Mouse (Mus musculus) retina, embryonic 14.5 days (tissue): ENCODE measurements around the gene Opn4.
A peak's percentile ranks its signal among the peaks of the same experiment; 100 is the strongest.

ENCODE experiments used
- DNase-seq: peaks from one replicate; pipeline ENCODE4 v3.0.0-alpha.2; 2015; ENCODE audit warnings: low spot score

The Opn4 gene

DNA sequence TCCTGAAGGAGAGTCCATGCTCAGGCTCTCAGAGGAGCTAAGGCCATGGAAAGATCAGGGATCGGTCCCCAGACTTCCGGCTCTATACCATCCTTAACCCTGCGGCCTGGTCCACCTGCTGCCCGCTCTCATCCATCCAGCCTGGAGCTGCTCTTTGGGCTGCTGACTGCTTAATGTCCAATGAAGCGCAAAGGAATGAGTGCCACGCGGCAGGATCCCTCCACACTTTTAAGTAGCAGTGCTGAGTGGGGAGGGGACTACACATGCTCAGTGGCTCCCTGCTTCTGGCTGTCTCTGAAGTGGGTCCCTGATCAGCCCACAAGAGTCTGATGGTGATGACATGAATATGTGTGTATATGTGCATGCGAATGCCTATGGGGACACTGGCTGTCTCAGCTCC lies at the start of gene Opn4:
TSS of gene Opn4 (minus strand) at position 202 of the 400 bp plus-strand sequence.
- peak; percentile 69 for DNase-seq

DNA sequence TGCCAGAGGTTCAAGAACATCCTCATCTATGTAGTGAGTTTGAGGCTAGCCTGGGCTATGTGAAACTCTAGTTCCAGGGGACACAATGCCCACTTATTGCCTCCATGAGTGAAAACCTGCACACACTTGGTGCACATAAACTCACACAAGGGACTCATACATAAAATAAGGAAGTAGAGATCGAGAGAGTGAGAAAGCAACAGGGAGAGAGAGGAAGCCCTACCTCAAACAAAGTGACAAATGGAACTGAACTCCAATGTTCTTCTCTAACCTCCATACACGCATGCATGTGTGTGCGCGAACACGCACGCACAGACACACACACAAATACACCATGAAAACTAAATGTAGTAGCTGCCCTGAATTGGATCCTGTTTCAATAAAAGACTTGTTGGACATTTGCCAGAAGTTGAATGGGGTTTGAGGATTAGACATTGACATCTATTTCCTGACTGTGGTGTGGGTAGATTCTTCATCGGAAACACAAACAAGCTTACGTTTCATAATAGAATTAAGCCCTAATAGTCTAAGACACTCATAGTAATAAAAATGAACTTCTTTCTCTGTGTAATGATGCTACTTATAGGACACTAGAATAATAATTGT lies 48.0 kb upstream of the Opn4 start:
- DNase-seq, result no peak

DNA sequence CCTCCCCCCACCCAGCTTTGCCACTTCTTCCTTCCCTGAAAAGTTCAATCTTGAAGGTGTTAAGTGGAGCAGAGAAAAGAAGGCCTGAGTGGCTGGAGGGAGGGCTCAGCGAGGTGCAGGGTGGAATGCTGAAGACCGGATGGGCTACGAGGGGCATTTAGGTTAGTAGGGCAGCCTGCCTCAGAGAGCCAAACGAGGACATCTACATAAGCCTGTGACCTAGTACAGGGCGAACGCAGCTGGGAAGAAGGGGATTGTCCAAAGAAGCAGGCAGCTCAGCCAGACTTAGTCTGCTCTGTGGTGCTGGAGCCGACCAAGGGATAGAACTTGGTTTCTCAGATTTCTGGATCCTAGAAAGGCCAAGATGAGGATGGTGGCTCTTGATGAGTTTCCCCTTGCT lies 44.2 kb upstream of the Opn4 start:
- DNase-seq, result peak; percentile 55

DNA sequence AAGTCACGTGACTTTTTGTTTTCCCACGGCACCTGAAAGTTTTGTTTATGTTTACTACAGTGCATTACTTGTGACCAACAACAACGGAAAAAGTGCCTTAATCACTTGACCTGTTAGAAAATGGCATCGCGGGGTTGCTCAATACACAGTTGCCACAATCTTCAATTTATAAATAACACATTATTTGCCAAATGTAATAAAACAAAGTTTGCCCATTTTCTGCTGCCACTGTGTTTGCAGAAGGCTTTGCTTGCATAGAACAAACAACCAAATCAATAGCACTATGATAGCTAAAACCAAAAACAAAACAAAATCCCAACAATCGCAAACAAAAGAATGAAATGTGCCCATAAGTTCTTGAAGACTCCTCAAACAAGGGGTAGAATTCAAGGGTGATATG lies 35.8 kb upstream of the Opn4 start:
- no peak for DNase-seq

DNA sequence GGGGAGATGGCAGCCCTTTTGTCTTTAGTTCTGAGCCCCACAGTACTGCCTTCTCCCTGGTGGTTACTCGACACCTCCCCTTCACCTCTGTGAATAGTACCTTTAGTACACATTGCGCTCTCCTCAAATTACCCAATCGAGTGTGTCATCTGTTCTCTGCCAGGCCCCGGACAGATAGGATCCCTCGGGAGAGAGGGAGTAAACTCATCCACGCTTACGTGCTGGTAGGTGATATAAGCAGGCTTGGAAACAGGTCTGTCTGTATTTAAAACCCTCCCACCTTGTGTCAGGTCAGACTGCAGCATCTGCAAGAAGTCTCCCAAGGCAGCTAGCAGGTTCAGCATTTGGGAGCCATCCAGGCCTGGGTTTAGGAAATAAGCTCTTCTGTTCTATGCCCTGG lies 35.2 kb upstream of the Opn4 start:
- DNase-seq, result no peak

DNA sequence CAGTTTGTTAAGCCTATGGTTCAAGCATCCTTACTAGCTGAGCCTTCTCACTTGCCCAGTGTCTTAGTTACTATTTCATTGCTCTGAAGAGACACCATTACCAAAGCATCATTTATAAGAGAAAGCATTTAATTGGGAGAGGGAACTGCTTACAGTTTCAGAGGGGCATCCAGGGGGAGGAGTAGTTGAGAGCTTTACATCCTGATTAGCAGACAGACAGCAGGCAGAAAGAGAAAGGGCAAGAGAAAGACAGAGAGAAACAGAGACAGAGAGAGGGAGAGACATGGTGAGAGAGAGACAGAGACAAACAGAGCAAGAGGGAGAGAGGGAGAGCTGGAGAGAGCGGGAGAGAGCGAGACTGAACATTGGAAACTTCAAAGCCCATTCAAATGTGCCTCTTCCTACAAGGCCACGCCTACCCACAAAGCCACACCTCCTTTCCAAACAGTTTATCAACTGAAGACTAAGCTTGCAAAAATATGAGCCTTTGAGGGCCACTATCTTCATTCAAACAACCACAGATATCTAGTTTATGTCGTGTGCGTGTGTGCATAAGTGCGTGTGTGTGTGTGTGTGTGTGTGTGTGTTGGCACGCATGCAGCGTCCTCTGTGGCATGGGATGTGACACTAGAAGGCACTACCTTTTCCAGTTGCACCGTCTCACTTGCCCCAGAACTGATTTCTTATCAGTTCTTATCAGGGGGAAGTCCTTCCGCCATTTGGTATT lies 32.9 kb upstream of the Opn4 start:
- no peak for DNase-seq

DNA sequence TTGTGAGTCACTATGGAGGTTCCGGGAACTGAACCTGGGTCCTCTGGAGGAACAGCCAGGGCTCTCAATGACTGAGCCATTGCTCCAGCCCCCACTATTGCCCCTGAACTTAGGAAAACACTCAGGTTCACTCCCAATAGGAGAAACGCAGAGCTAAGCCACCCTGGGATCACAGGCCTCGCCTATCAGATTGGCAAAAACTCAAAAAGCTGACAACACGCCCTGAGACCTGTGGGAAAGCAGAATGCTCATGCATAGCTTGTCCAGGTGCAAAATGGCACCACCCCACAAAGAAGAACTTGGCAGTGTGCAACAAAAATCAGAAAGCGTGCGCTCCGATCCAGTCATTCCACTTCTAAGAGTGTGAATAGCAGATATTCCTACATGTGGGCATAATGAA lies 26.9 kb upstream of the Opn4 start:
- no peak for DNase-seq

DNA sequence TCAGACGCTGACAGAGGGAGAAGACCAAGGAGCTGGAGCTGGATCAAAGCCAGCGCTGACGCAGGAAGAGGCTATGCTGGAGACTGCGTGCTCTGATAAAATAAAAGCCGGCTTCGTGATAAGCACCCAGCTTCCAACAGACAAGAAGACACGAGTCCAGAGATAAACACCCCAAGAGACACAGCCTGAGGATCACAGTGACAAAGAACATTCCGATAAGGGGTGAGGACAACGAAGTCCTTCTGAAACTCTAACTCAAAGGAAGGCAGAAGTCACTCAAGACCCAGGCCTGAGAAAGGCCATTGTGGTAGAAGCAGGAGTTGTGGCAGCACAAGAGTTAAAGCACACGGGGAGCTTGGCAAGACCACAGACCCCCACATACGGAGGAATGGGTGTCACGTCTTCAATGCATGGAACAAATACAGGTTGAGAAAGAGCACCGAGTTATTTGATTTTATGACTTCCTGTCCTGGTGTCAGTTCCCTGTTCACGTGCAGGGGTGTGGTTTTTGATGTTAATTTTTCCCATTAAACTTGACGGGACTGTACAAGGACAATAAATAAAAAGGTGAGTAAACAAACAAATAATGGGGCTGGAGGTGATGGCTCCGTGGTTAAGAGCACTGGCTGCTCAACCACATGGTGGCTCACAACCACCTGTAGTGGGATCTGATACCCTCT lies 23.7 kb upstream of the Opn4 start:
- DNase-seq, result no peak

DNA sequence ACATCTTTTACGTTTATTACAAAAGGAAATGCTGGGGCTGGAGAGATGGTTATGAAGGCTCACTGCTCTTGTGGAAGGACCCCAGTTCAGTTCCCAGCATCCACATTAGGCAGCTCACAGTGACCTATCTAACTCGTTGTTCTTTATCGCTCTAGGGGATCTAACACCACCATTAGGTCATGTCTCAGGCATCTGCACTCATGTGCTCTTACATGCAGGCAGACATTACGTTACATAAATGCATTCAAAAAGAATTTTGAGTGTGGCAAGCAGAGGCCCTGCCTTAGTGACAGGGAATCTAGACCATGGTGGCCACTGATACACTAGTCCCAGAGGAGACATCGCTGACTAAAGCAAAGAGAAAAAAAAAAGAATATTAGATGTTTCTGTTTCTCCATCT lies 23.1 kb upstream of the Opn4 start:
- no peak for DNase-seq

DNA sequence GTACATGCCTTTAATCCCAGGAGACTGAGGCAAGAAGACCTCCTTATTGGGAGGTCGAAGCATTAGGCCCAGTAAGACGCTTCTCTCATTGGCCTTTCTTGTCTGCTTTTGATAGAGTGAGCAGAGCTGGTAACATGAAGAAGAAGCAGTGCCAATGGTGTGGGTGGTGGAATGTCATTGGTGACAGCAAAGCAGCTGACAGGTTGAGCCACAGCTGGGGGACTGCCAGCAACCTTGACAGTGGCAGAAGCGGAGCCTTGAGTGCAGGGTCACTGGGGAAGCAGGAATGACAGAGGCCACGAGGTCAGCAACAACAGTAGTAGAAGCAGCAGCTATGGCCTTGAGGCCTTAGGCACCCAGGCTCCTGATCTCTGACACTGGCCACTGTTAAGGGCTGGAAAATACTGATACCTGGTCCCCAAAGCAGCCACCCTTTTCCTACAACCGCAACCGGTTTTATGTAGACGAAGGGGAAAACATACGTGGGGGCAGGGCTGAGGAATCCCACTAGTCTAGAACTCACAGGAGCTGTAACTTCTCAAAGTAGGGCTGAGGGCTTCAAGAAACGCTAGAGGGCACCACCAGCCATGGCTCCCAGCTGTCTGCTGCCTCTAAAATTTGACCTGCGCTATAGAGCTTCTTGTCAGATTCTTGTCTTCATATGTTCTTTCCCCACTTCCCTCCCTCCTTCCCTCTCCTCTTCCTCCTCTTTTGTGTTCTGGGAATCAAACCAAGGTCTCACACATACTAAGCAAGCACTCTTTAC lies 20.9 kb upstream of the Opn4 start:
- peak; percentile 74 for DNase-seq

DNA sequence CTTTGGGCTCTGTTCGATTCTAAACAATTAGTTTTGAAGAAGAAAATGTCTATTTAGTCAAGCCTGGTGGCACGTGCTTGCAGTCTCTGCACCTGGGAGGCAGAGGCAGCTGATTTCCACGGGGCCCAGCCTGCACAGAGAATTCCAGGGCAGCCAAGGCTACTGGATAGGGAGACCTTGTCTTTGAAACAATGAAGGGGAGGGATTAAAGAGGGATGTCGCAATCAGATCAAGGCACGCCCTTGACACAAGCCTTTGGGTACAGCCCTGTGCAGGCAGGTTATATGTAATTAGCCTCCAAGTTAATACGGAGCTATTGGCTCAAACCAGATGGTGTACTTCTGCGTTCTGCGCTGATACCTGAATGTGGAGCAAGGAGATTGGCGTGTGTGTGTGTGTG lies 18.9 kb upstream of the Opn4 start:
- no peak for DNase-seq

DNA sequence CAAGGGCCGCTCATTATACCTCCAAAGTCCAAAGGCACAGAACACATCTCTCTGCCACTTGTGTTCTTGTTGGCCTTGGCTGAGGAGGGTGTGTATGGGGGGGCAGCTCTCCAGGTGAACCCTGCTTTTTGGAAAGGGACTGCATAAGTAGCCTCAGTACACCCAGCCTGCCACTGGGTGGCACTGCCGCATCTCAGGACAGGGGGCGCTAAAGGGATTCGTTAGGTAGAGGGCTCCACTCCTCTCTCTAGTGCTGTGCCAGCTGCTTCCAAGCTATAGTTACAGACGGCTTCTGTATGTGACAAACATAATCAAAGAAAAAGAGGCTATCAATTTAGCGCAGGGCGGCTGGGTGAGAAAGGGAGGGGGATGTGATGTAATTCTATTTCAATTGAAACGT lies 16.9 kb upstream of the Opn4 start:
- DNase-seq, result peak; percentile 95

DNA sequence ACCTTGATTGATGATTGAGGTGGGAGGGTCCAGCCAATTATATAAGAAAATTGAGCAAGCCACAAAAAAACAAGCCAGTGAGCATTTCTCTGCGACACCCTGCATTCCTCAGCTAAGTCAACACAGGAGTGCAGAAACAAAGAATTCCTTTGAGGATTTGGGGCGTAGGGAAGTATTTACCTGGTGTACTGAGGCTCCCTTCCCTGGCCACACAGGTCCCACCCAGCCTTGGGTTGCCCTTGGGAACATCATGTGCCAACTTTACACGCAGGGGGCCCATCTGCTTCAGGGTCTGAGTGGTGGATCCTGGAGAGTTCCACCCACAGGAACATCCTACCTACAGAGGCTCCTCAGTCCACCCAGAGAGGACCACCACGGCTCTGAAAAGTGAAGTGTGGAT lies 15.7 kb upstream of the Opn4 start:
- DNase-seq, result no peak

DNA sequence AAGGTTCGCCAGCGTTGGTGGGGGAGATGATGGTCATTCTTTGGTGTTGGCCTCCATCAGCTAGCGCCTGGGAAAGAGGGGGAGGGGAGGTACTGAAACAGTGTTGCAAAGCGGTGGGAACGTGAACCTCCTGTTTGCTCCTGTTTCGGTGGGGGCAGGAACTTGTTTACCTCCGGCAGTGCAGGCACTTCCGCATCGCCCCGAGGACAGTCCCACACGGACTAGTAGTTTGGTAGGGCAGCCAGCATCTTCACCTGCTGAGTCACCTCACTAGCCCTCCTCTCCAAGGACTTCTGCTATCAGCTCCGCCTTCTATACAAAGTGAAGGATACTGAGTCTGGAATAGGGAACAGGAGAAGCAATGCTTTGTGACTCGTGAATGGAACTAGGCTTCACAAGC lies 15.1 kb upstream of the Opn4 start:
- no peak for DNase-seq

DNA sequence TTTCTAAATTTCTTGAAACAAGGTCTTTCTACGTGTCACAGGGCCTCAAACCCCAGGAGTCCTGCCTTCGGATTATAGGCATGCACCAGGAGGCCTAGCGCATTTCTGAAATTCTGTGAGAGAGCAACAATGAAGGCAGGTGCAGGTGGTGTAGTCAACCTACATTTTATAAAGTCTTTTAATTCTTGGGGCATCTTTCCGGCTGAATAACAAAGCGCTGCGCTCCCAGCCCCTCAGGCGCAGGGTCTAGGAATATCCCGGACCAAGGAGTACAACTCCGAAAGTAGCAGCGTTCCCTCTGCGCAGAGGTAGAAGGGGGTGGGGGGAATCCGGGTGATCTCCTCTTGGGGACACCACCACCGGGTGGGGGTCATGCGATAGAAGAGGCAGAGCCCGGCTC lies 14.6 kb upstream of the Opn4 start:
- no peak for DNase-seq

DNA sequence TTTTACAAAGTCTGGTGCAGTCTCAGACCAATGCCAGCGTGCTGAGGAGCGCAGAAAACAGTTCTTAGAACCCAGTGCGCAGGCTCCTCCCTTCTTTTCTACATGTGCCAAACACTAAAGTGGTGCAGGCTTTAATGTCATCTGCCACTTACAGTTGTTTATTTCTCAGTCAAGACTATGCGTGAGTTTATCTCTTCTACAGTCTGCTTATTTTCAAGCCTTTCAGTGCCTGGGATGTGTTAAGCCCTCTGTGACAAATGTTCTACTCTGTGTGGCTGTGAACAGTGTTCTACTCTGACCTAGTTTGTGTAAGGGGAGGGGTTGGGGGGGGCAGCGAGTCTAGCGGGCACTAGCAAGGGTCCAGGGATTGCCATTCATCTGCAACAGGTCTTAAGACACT lies 13.6 kb upstream of the Opn4 start:
- DNase-seq, result no peak

DNA sequence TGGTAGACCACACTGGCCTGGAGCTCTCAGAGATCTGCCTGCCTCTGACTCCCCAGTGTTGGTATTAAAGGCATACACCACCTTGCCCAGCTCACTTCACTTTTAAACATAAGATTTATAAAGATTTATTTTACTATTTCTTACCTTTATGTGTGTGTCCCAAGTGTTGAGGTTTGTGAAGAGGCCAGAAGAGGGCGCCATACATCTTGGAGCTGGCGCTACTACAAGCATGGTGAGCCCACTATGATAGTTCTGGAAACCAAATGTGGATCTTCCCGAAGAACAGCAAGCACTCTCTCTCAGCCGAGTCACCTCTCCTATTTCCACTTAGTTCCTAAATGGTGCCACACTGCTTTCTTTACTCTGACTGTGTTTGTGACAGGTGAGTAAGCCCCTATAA lies 12.3 kb upstream of the Opn4 start:
- no peak for DNase-seq

DNA sequence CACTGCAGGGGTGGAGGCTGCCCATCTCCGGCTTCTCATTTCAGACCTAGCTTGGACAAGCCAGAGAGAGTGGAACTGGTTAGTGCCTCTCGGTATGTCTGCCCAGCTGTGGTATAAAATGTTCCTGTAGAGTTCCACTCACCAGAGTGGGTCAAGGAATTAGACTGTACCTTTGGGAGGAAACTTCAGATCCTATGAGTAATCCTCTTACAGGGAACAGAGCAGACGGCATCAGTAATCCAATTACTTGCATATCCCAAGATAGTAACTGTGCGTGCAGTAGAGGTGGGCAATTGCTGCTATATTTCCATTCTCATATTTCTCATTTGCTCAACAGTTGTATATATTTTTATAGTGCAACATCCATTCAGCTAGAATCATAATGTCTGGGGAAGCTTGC lies 11.6 kb upstream of the Opn4 start:
- DNase-seq, result no peak

DNA sequence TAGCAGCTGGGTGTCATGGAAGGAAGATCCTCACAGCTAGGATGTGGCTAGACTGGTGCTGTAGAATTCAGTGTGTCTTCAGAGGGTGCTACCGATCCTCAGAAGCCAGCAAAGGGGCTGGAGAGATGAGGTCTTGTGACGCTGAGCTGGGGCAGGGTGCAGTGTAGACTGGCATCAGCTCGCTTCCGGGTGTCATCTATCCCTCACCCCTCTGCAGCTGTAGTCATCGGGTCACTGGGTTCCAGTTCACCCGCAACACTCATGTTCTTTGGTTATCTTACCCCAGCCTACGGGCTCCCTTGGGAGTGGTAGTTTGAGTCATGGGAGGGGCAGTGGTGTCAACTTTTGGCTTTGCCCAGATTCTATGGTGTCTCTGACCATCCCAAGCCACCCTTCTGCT lies 2.0 kb upstream of the Opn4 start:
- DNase-seq, result no peak

DNA sequence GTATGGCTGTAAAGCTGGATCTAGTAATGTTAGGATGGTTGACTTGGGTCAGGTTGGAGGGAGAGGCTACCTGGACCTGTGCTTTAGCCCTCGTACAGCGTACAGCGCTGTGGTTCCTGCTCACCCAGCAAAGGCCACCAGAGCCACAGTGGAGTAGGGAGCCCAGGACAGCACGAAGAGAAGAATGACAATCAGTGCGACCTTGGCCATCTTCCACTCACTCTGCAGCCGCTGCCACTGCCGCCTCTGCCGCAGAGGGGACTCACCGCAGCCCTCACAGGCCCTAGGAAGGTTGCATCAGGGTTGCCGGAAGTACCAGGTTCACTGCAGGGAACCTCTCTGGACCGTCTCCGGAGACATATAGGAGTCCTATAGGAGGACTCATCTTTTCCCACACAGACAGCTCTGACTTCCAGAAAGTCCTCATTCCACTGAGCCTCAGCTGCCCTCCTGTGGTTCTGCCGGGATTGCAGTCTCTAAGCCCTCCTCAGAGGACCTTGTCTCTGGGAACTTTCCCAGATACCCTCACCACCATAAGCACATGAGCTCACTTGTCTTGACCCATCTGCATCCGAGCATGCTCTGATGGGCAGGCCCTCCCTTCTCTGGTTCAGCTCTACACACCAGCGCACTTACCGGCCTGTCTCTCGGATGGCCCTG lies 4.2 kb downstream of the Opn4 start:
- DNase-seq, result no peak

DNA sequence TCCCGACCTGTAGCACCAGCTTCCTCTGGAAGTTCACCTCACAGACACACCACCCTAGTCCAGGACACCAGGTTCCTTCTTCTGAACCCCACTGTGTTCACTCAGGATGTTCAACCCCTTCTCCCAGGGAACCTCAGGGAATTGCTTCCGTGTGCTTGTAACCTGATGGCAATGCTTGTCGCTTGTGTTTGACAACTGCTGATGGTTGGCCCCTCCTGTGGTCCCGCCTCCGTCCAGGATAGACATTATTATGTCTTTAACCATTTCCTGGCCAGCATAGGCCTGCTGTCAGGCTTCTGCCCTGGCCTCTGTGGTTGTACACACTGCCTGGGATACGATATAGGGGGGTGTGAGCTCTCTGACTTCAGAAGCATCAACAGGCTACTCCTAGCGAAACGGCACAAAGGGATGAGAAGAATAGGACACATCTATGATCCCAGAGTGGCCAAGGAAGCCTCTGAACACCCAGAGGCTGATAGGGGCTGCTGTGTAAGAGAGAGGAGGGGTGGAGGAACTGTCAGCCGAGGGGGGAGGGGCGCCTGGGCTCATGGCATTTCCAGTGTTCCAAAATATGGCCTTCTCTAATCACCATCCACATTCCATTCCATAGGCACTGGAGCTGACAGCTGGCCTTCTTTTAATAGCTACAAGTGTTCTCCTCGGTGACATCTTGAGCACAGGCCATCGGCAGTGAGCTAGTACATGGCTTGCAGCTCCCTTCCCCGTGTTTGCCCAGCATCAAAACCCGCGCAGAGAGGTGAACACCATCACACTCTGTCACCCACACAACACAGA lies 8.0 kb downstream of the Opn4 start:
- DNase-seq, result no peak
